Mouse (Mus musculus): ENCODE data around the gene Dync1h1. TPM values are rescaled to one million over a fixed set of nuclear protein-coding genes. Genes with fewer than 3 reads are reported as not detected.

The Dync1h1 gene
- 168 TPM for total RNA-seq (2023)

DNA sequence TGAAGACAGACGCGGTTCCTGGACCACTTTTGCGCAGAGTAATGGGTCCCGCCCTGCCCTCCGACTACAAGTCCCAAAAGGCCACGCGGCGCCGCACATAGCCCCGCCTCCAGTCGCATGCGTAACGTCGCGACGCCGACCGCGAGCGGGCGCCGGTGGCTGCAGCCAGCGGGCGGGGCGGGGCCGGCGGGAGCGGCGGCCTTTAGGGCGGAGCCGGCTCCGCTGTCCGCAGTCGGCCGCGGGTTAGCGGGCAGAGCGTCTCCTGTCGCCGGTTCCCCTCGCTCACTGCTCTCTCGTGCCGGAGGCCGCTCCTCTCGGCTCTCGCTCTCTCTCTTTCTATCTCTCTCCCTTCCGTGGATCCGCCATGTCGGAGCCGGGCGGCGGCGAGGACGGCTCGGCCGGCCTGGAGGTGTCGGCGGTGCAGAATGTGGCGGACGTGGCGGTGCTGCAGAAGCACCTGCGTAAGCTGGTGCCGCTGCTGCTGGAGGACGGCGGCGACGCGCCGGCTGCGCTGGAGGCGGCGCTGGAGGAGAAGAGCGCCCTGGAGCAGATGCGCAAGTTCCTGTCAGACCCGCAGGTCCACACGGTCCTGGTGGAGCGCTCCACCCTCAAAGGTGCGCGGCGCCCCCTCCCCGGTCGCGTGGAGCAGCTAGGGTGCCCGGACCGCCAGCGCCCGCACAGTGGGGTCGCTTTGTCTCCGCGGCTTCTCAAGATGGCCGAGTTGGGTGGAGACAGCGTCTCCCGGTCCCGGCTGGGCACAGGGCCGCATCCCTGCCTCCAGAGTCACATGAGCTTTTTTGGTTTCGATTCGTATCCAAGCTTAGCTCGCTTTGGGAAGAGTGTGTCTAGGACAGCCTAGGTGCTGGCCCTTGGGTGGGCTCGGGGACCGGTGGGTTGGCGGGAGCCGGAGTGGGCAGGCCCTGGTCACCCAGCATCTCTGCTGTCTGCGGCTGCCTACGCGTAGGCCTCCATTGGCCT, at the start of gene Dync1h1:
Dync1h1 (plus strand) TSS at position 212 of the 978 bp plus-strand sequence.

DNA sequence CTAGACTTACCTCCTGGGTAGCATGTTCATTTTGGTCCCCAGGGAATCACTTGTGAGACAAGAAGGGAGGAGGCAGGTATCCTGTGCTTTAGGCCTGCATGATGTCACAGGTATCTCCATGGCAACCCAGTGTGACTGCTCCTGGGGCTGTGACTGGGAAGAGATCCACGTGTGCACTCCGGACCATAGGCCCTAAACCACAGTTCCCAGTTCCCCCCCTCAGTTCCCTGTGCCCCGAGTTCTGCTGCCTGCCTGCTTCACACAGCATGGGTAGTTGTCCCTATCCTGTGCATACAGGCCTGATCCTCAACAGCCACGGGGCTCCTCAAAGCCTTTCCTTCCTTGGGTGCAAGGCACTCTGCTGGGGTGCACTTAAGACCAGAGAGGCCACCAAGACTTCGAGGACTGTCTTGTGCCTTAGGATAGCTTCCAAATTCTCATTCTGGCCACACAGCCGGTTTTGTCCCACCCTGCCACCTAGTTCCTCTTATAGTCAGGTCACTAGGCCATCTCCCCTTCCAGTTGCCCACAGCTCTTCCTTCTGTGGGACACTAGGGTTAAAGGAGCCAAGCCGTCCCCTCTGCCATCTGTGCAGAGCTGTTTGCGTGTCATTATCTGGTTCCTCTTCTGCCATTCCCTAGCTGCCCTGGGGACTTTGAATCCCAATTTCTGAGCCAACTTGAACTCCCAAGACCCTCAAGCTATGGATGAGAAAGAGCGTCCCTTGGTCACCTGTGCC, 81.5 kb downstream of the Dync1h1 start, which contains the start of gene 1700001K19Rik:
1700001K19Rik (minus strand) TSS at position 59 of the 739 bp plus-strand sequence.

GRCm38 (mm10) chr12:110702556-110702955, 101.3 kb downstream of the Dync1h1 start, which contains the start of gene Hsp90aa1:
Gene Hsp90aa1, minus strand, starts transcription at chr12:110702728.

Other genes starting within 250 kb of the Dync1h1 start
- gene Ppp2r5c, start 154.3 kb upstream of the Dync1h1 start, total RNA-seq (2023) = 128 TPM
- not detected for gene 1700001K19Rik, start 81.2 kb downstream of the Dync1h1 start, total RNA-seq (2023)
- 431 TPM for gene Hsp90aa1, start 101.3 kb downstream of the Dync1h1 start, total RNA-seq (2023)
- gene Wdr20, start 136.5 kb downstream of the Dync1h1 start, total RNA-seq (2023) = 78.1 TPM
- not detected for gene Mok, start 239.5 kb downstream of the Dync1h1 start, total RNA-seq (2023)
- gene Zfp839, start 248.8 kb downstream of the Dync1h1 start, total RNA-seq (2023) = 2.8 TPM